In the genomic region with DNA sequence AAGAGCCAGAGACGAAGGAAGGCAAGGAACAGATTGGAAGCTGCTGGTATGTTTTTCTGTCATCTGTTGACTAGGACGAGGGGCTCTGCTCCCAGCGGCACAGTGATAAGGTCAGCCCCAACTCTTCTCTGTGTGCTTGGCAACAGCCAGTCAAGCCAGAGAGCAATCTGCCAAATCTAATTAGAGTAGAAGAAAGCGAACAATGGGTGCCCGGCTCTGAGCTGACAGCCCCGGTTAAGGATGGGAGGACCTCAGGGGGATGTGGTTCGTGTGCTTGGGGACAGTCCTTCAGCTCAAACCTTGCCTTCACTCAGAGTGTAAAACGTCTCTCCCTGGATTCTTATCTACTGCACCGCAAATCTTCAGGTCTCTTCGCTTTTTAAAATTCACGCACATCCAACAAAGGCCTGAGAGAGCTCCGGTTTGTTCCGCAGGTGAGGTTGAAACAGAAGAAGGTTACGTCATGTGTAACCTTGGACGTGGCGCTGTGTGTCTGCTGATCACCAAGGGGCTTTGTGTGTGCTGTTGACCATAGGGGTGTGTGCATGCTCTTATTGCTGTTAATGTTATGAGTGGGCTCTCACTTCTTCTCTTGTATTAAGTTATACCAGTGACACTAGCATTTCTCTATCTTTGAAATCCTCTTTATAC, we compare ENCODE assay signal across 10 mouse cellular contexts. TPM values are rescaled to one million over a fixed set of nuclear protein-coding genes. Genes with fewer than 3 reads are reported as not detected.
DNase-seq lines count a peak whose midpoint lies in the region; ATAC-seq and TF ChIP-seq lines count a peak whose summit lies in the region.
"Had no signal": no experiment of that assay in that cellular context is flagged by ENCODE, and none has a peak within 500 bp of the region (broad histone marks: within the 10 kb centered on the region; RNA-seq: fewer than 3 reads in every experiment).

No protein-coding gene starts in this region.

- WGBS in heart, embryonic 16.5 days, result 45% methylated on average over 16 of the region's 16 CpGs
- 13% methylated on average over 16 of the region's 16 CpGs for WGBS in forebrain, postnatal 0 days
- WGBS in neural tube, embryonic 11.5 days, result 38% methylated on average over 16 of the region's 16 CpGs

- H3K9me3 ChIP-seq in heart, embryonic 16.5 days (replicated peaks; ENCODE audit: control insufficient read depth, low read length), result no peaks in the 10 kb centered on the region
- H3K9me3 ChIP-seq in forebrain, postnatal 0 days (ENCODE audit: low read length), result no peaks in the 10 kb centered on the region
- H3K9me3 ChIP-seq in neural tube, embryonic 11.5 days (ENCODE audit: control insufficient read depth, low read length), result no peaks in the 10 kb centered on the region

- H3K27ac ChIP-seq in heart, embryonic 16.5 days (ENCODE audit: low read length), result peak overlapping the region; percentile 41
- peak overlapping the region; percentile 92 for H3K27ac ChIP-seq in forebrain, postnatal 0 days (ENCODE audit: low read depth, low read length)
- H3K27ac ChIP-seq in neural tube, embryonic 11.5 days (ENCODE audit: low read depth, low read length), result peak overlapping the region; percentile 89

- H3K4me3 ChIP-seq in heart, embryonic 16.5 days (ENCODE audit: low read length), result peak overlapping the region; percentile 31
- peak overlapping the region; percentile 34 for H3K4me3 ChIP-seq in forebrain, postnatal 0 days (ENCODE audit: low read depth, low read length)
- peak overlapping the region; percentile 38 for H3K4me3 ChIP-seq in neural tube, embryonic 11.5 days (ENCODE audit: low read depth, low read length)

- H3K4me1 ChIP-seq in heart, embryonic 16.5 days (ENCODE audit: control insufficient read depth, insufficient read depth, low read length), result peaks cover 35% of the 10 kb centered on the region
- H3K4me1 ChIP-seq in forebrain, postnatal 0 days (ENCODE audit: insufficient read depth), result peaks cover 22% of the 10 kb centered on the region
- H3K4me1 ChIP-seq in neural tube, embryonic 11.5 days (ENCODE audit: control insufficient read depth, insufficient read depth, low read length), result peaks cover 35% of the 10 kb centered on the region

- intact Hi-C loops in left cerebral cortex, postnatal 10 days (cut with DNase I), result loop anchor here (2.0 kb wide), 1 partner anchor 31 kb away; a partner anchor contains a TSS

- peak overlapping the region; percentile 34 for H3K4me2 ChIP-seq in heart, embryonic 16.5 days (ENCODE audit: low read depth, low read length)
- H3K4me2 ChIP-seq in forebrain, postnatal 0 days (ENCODE audit: low read depth), result peak overlapping the region; percentile 71
- H3K4me2 ChIP-seq in neural tube, embryonic 11.5 days (ENCODE audit: low read depth), result peak overlapping the region; percentile 57

- H3K27me3 ChIP-seq in heart, embryonic 16.5 days (ENCODE audit: control insufficient read depth, insufficient read depth, low read length), result no peaks in the 10 kb centered on the region
- H3K27me3 ChIP-seq in forebrain, postnatal 0 days (ENCODE audit: insufficient read depth, low read length), result no peaks in the 10 kb centered on the region
- H3K27me3 ChIP-seq in neural tube, embryonic 11.5 days (ENCODE audit: control insufficient read depth, insufficient read depth, low read length), result no peaks in the 10 kb centered on the region

- ATAC-seq in heart, embryonic 16.5 days (replicated peaks; ENCODE audit: extremely low read depth, insufficient read depth, low FRiP score), result no peak
- ATAC-seq in forebrain, postnatal 0 days, result peak; percentile 61
- peak; percentile 75 for ATAC-seq in neural tube, embryonic 11.5 days (ENCODE audit: insufficient read depth, low FRiP score, low TSS enrichment)

- H3K36me3 ChIP-seq in heart, embryonic 16.5 days (ENCODE audit: control insufficient read depth, insufficient read depth), result no peaks in the 10 kb centered on the region
- H3K36me3 ChIP-seq in forebrain, postnatal 0 days (ENCODE audit: insufficient read depth), result no peaks in the 10 kb centered on the region
- H3K36me3 ChIP-seq in neural tube, embryonic 11.5 days (ENCODE audit: control insufficient read depth, insufficient read depth, low read length), result no peaks in the 10 kb centered on the region

- no peak for DNase-seq in heart, adult 8-10 months (ENCODE audit: low spot score)
- peak; percentile 82 for DNase-seq in embryo, embryonic 10 days (ENCODE audit: low spot score)
- DNase-seq in forebrain, postnatal 0 days, result peak; percentile 81
- DNase-seq in neural tube, embryonic 11.5 days (ENCODE audit: low spot score), result peak; percentile 83
- no peak for DNase-seq in T-cell, adult 2 months (ENCODE audit: low spot score)
- no peak for DNase-seq in adrenal gland, adult 18-20 months (ENCODE audit: low spot score in 2 of 2)
- DNase-seq in left cerebral cortex, postnatal 10 days (ENCODE audit: extremely low spot score in 1 of 2, low spot score in 2 of 2), result no peak

- peak overlapping the region; percentile 52 for H3K9ac ChIP-seq in heart, embryonic 16.5 days (ENCODE audit: low read length)
- peak overlapping the region; percentile 73 for H3K9ac ChIP-seq in forebrain, postnatal 0 days
- H3K9ac ChIP-seq in neural tube, embryonic 11.5 days (ENCODE audit: low read length), result peak overlapping the region; percentile 67

- no peak for TF ChIP-seq CTCF in forebrain, postnatal 0 days (IDR thresholded peaks at IDR 0.05; ENCODE audit: low read depth)

RNA-seq across cellular contexts. Expression of a gene that starts 30.1 kb away (rescaled TPM):
- 727 and 789 TPM in 2 replicates for polyA plus RNA-seq in heart, embryonic 16.5 days (2015; fragmentation: Nextera tagmentation; extraction: Ambion mirVana)
- 10 to 100 TPM; 37.4 to 83.6 (median 67.3) TPM for total RNA-seq in heart, adult 8-10 months (2022)
- 18,820 and 21,160 TPM in 2 replicates for total RNA-seq in forebrain, postnatal 0 days (2014; rRNA removed)
- 18,258 and 23,279 TPM in 2 replicates for polyA plus RNA-seq in forebrain, postnatal 0 days (2015; fragmentation: Nextera tagmentation; extraction: Ambion mirVana)
- polyA plus RNA-seq in neural tube, embryonic 11.5 days (2014; fragmentation: Nextera tagmentation; extraction: Ambion mirVana), result 8,277 and 8,733 TPM in 2 replicates
- total RNA-seq in adrenal gland, adult 18-20 months (2021), result 100 to 1,000 TPM in 1 of 2 experiments, 10 to 100 TPM in 1; 74.3 to 169 TPM
- total RNA-seq in left cerebral cortex, postnatal 10 days (2021), result 1,000 to 10,000 TPM; 4,375 to 4,691 TPM

RNA-seq across cellular contexts. Expression of a gene that starts 30.2 kb away (rescaled TPM):
- polyA plus RNA-seq in heart, embryonic 16.5 days (2015; fragmentation: Nextera tagmentation; extraction: Ambion mirVana), result not detected in 2 replicates
- total RNA-seq in heart, adult 8-10 months (2022), result not detected
- total RNA-seq in forebrain, postnatal 0 days (2014; rRNA removed), result 1,610 and 2,499 TPM in 2 replicates
- not detected in 2 replicates for polyA plus RNA-seq in forebrain, postnatal 0 days (2015; fragmentation: Nextera tagmentation; extraction: Ambion mirVana)
- not detected in 2 replicates for polyA plus RNA-seq in neural tube, embryonic 11.5 days (2014; fragmentation: Nextera tagmentation; extraction: Ambion mirVana)
- total RNA-seq in adrenal gland, adult 18-20 months (2021), result not detected
- total RNA-seq in left cerebral cortex, postnatal 10 days (2021), result not detected
- total RNA-seq: hematopoietic stem cell, adult 5-6 weeks had no signal
- polyA plus RNA-seq: limb, embryonic 11.5 days had no signal

RNA-seq across cellular contexts. Expression of a gene that starts 46.1 kb away (rescaled TPM):
- 130 and 149 TPM in 2 replicates for polyA plus RNA-seq in heart, embryonic 16.5 days (2015; fragmentation: Nextera tagmentation; extraction: Ambion mirVana)
- 10 to 100 TPM; 32.2 to 40.4 (median 33.3) TPM for total RNA-seq in heart, adult 8-10 months (2022)
- 22.1 and 24.9 TPM in 2 replicates for total RNA-seq in forebrain, postnatal 0 days (2014; rRNA removed)
- polyA plus RNA-seq in forebrain, postnatal 0 days (2015; fragmentation: Nextera tagmentation; extraction: Ambion mirVana), result 16.4 and 18.8 TPM in 2 replicates
- polyA plus RNA-seq in neural tube, embryonic 11.5 days (2014; fragmentation: Nextera tagmentation; extraction: Ambion mirVana), result 109 and 112 TPM in 2 replicates
- total RNA-seq in adrenal gland, adult 18-20 months (2021), result 100 to 1,000 TPM; 235 to 284 TPM
- total RNA-seq in left cerebral cortex, postnatal 10 days (2021), result 100 to 1,000 TPM; 255 to 292 TPM

RNA-seq across cellular contexts. Expression of a gene that starts 49.2 kb away (rescaled TPM):
- 1,504 and 1,594 TPM in 2 replicates for polyA plus RNA-seq in heart, embryonic 16.5 days (2015; fragmentation: Nextera tagmentation; extraction: Ambion mirVana)
- total RNA-seq in heart, adult 8-10 months (2022), result 100 to 1,000 TPM; 106 to 156 (median 115) TPM
- total RNA-seq in forebrain, postnatal 0 days (2014; rRNA removed), result 1,927 and 1,958 TPM in 2 replicates
- polyA plus RNA-seq in forebrain, postnatal 0 days (2015; fragmentation: Nextera tagmentation; extraction: Ambion mirVana), result 1,265 and 1,341 TPM in 2 replicates
- polyA plus RNA-seq in neural tube, embryonic 11.5 days (2014; fragmentation: Nextera tagmentation; extraction: Ambion mirVana), result 1,967 and 2,051 TPM in 2 replicates
- total RNA-seq in adrenal gland, adult 18-20 months (2021), result 100 to 1,000 TPM; 193 to 255 TPM
- total RNA-seq in left cerebral cortex, postnatal 10 days (2021), result 1,000 to 10,000 TPM in 1 of 2 experiments, 100 to 1,000 TPM in 1; 986 to 1,032 TPM

Comparison
In these comparisons a context has a peak if more than half of its experiments do, and no peak if none do; other contexts are left out.
1. H3K27ac ChIP-seq: peak in every context shown above with its lines; median percentile 92 in forebrain, postnatal 0 days; 89 in neural tube, embryonic 11.5 days; 41 in heart, embryonic 16.5 days.
2. DNase-seq: peak in embryo, embryonic 10 days (single experiment), forebrain, postnatal 0 days (single experiment) and neural tube, embryonic 11.5 days (single experiment); none in heart, adult 8-10 months (single experiment), T-cell, adult 2 months (single experiment), adrenal gland, adult 18-20 months (0 of 2) and left cerebral cortex, postnatal 10 days (0 of 2).
3. RNA of a gene that starts 30.1 kb away (total RNA-seq): 18,820 to 21,160 TPM in forebrain, postnatal 0 days and 4,375 to 4,691 TPM in left cerebral cortex, postnatal 10 days; 74.3 to 169 TPM in adrenal gland, adult 18-20 months and 37.4 to 83.6 TPM in heart, adult 8-10 months; every median in the first group is over 10 times any median in the second.
4. RNA of a gene that starts 30.2 kb away (total RNA-seq): 1,610 to 2,499 TPM in forebrain, postnatal 0 days; not detected in heart, adult 8-10 months, not detected in adrenal gland, adult 18-20 months and not detected in left cerebral cortex, postnatal 10 days; every median in the first group is over 1,000 times any median in the second.
5. Peak in every context shown above with its lines, with median percentiles within 50 percentile points of each other: H3K4me2 ChIP-seq, H3K4me3 ChIP-seq and H3K9ac ChIP-seq.